Mouse (Mus musculus): Measurements from ENCODE around the gene Arhgap21. TPM values are rescaled to one million over a fixed set of nuclear protein-coding genes. Genes with fewer than 3 reads are reported as not detected.

Arhgap21 gene
- polyA plus RNA-seq, 1 experiment: 3.3 TPM

- no peaks in the 10 kb centered on the region; the same call in 1 of the 2 replicates for H3K4me1 ChIP-seq (ENCODE audit: control insufficient read depth, insufficient read depth, low read length)
- H3K27me3 ChIP-seq (ENCODE audit: control insufficient read depth, insufficient read depth, low read length): no peaks in the 10 kb centered on the region
- TF ChIP-seq CTCF (IDR thresholded peaks at IDR 0.05; ENCODE audit: control insufficient read depth, insufficient read depth, insufficient replicate concordance, low read depth, low read length) (0 out of 2 replicates have a peak, but pooled peaks have one; percentile 9), POLR2A (IDR thresholded peaks at IDR 0.05; ENCODE audit: control insufficient read depth, low read depth, low read length) (no peak)
- H3K4me3 ChIP-seq (ENCODE audit: control insufficient read depth, low read depth, low read length): no peak overlapping the region
- no peaks in the 10 kb centered on the region for H3K36me3 ChIP-seq (ENCODE audit: control insufficient read depth, insufficient read depth, low read length)
- no peak overlapping the region for H3K27ac ChIP-seq (ENCODE audit: control insufficient read depth, insufficient read depth, low read depth, low read length)
Observed at GRCm38 (mm10) chr2:20894100-20894690, 74.5 kb downstream of the Arhgap21 start.

GRCm38 (mm10) chr2:20888751-20889150, 79.9 kb downstream of the Arhgap21 start:
- no peaks in the 10 kb centered on the region for H3K4me1 ChIP-seq (ENCODE audit: control insufficient read depth, insufficient read depth, low read length)
- no peaks in the 10 kb centered on the region for H3K27me3 ChIP-seq (ENCODE audit: control insufficient read depth, insufficient read depth, low read length)
- no peak for TF ChIP-seq CTCF (IDR thresholded peaks at IDR 0.05; ENCODE audit: control insufficient read depth, insufficient read depth, insufficient replicate concordance, low read depth, low read length)
- TF ChIP-seq POLR2A (IDR thresholded peaks at IDR 0.05; ENCODE audit: control insufficient read depth, low read depth, low read length): no peak
- no peak overlapping the region for H3K4me3 ChIP-seq (ENCODE audit: control insufficient read depth, low read depth, low read length)
- H3K36me3 ChIP-seq (ENCODE audit: control insufficient read depth, insufficient read depth, low read length): no peaks in the 10 kb centered on the region
- H3K27ac ChIP-seq (ENCODE audit: control insufficient read depth, insufficient read depth, low read depth, low read length): no peak overlapping the region

- H3K4me1 ChIP-seq (ENCODE audit: control insufficient read depth, insufficient read depth, low read length): no peaks in the 10 kb centered on the region
- H3K27ac ChIP-seq (ENCODE audit: control insufficient read depth, insufficient read depth, low read depth, low read length): no peak overlapping the region
- no peaks in the 10 kb centered on the region for H3K27me3 ChIP-seq (ENCODE audit: control insufficient read depth, insufficient read depth, low read length)
- no peaks in the 10 kb centered on the region for H3K36me3 ChIP-seq (ENCODE audit: control insufficient read depth, insufficient read depth, low read length)
- H3K4me3 ChIP-seq (ENCODE audit: control insufficient read depth, low read depth, low read length): no peak overlapping the region
- TF ChIP-seq POLR2A (IDR thresholded peaks at IDR 0.05; ENCODE audit: control insufficient read depth, low read depth, low read length) (no peak), CTCF (IDR thresholded peaks at IDR 0.05; ENCODE audit: control insufficient read depth, insufficient read depth, insufficient replicate concordance, low read depth, low read length) (no peak)
Observed at GRCm38 (mm10) chr2:20883288-20883687, 85.4 kb downstream of the Arhgap21 start.

- H3K27me3 ChIP-seq (ENCODE audit: control insufficient read depth, insufficient read depth, low read length): no peaks in the 10 kb centered on the region
- TF ChIP-seq CTCF (IDR thresholded peaks at IDR 0.05; ENCODE audit: control insufficient read depth, insufficient read depth, insufficient replicate concordance, low read depth, low read length) (no peak), POLR2A (IDR thresholded peaks at IDR 0.05; ENCODE audit: control insufficient read depth, low read depth, low read length) (no peak)
- no peaks in the 10 kb centered on the region for H3K4me1 ChIP-seq (ENCODE audit: control insufficient read depth, insufficient read depth, low read length)
- H3K36me3 ChIP-seq (ENCODE audit: control insufficient read depth, insufficient read depth, low read length): no peaks in the 10 kb centered on the region
- H3K4me3 ChIP-seq (ENCODE audit: control insufficient read depth, low read depth, low read length): no peak overlapping the region
- no peak overlapping the region for H3K27ac ChIP-seq (ENCODE audit: control insufficient read depth, insufficient read depth, low read depth, low read length)
Observed at GRCm38 (mm10) chr2:20879877-20880605, 88.6 kb downstream of the Arhgap21 start.

- no peaks in the 10 kb centered on the region for H3K27me3 ChIP-seq (ENCODE audit: control insufficient read depth, insufficient read depth, low read length)
- H3K4me3 ChIP-seq (ENCODE audit: control insufficient read depth, low read depth, low read length): no peak overlapping the region
- TF ChIP-seq POLR2A (IDR thresholded peaks at IDR 0.05; ENCODE audit: control insufficient read depth, low read depth, low read length) (no peak), CTCF (IDR thresholded peaks at IDR 0.05; ENCODE audit: control insufficient read depth, insufficient read depth, insufficient replicate concordance, low read depth, low read length) (no peak)
- no peaks in the 10 kb centered on the region for H3K4me1 ChIP-seq (ENCODE audit: control insufficient read depth, insufficient read depth, low read length)
- H3K27ac ChIP-seq (ENCODE audit: control insufficient read depth, insufficient read depth, low read depth, low read length): no peak overlapping the region
- H3K36me3 ChIP-seq (ENCODE audit: control insufficient read depth, insufficient read depth, low read length): no peaks in the 10 kb centered on the region
Observed at GRCm38 (mm10) chr2:20874621-20875020, 94.1 kb downstream of the Arhgap21 start.

GRCm38 (mm10) chr2:20869212-20869965, 99.3 kb downstream of the Arhgap21 start:
- no peak overlapping the region for H3K4me3 ChIP-seq (ENCODE audit: control insufficient read depth, low read depth, low read length)
- no peak for TF ChIP-seq POLR2A (IDR thresholded peaks at IDR 0.05; ENCODE audit: control insufficient read depth, low read depth, low read length)
- no peak for TF ChIP-seq CTCF (IDR thresholded peaks at IDR 0.05; ENCODE audit: control insufficient read depth, insufficient read depth, insufficient replicate concordance, low read depth, low read length)
- no peaks in the 10 kb centered on the region for H3K4me1 ChIP-seq (ENCODE audit: control insufficient read depth, insufficient read depth, low read length)
- H3K36me3 ChIP-seq (ENCODE audit: control insufficient read depth, insufficient read depth, low read length): no peaks in the 10 kb centered on the region
- H3K27ac ChIP-seq (ENCODE audit: control insufficient read depth, insufficient read depth, low read depth, low read length): no peak overlapping the region
- no peaks in the 10 kb centered on the region for H3K27me3 ChIP-seq (ENCODE audit: control insufficient read depth, insufficient read depth, low read length)

- Histone ChIP-seq H3K4me3 (ENCODE audit: control insufficient read depth, low read depth, low read length) (no peak overlapping the region), H3K36me3 (ENCODE audit: control insufficient read depth, insufficient read depth, low read length) (no peaks in the 10 kb centered on the region), H3K27me3 (ENCODE audit: control insufficient read depth, insufficient read depth, low read length) (no peaks in the 10 kb centered on the region), H3K4me1 (ENCODE audit: control insufficient read depth, insufficient read depth, low read length) (no peaks in the 10 kb centered on the region), H3K27ac (ENCODE audit: control insufficient read depth, insufficient read depth, low read depth, low read length) (no peak overlapping the region)
- TF ChIP-seq CTCF (IDR thresholded peaks at IDR 0.05; ENCODE audit: control insufficient read depth, insufficient read depth, insufficient replicate concordance, low read depth, low read length) (no peak), POLR2A (IDR thresholded peaks at IDR 0.05; ENCODE audit: control insufficient read depth, low read depth, low read length) (no peak)
Observed at GRCm38 (mm10) chr2:20868052-20868451, 100.6 kb downstream of the Arhgap21 start.

Data from testis, adult 2 months (tissue).